Mouse (Mus musculus) lung, adult 18-20 months (tissue): ENCODE data around the gene Scarb2.

ENCODE experiments used
- DNase-seq, 2 experiments: peaks; one replicate each; pipeline ENCODE4 v3.0.0; 2022; ENCODE audit warnings: mixed read lengths in 2 of 2

Gene Scarb2

DNA sequence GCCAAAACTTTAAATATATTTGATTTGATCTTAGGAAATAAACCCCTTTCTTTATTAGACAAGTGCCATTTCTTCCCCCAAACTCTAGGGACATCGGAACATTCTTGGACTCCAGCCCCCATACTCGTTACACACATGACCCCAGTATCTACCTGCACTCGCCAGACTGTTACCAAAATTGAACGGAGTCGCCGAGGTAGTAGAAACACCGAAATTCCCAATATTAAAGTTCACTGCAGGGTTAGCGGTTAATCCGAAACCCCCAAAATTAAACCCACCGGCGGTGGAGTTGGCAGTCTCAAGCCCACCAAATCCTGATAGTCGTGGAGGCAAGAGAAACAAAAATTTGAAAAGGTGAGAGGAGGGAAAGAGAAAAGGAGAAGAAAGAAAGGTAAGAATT is 72.6 kb downstream of the Scarb2 start:
- DNase-seq = no peak

DNA sequence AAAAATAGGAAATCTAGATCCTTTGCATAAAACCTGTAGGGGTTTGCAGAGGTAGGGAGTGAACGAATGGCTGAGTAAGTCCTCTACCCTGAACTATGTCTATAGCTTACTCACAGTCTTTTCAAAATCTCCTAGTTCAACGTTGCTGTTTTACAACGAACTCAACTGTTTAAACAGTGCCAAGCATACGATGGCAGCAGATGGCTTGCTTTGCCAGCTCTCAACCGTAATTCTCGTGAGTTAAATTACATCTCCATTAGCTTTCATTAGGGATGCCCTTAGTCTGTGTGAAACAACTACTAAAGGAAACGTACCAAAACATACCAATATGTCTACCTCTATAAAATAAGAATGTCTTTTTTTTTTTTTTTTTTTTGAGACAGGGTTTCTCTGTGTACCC is 75.0 kb downstream of the Scarb2 start:
- DNase-seq = no peak

DNA sequence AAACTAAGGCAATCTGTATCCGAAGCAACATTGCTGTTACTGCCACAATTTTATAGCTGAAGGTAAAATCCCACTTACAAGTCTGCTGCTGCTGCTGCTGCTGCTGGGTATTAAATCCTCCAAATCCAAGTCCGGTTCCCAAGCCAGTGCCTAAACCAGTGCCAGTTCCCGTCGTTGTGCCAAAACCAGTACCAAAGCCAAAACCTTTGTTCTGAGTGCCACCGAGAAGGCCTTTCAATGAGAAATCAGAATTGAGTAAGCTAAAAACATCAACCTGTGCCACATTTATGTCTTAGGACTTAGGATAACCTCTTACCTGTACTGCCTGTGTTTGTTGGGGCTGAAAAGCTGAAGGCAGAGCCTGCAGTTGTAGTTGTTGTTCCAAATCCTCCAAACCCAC is 75.9 kb downstream of the Scarb2 start:
- no peak for DNase-seq

DNA sequence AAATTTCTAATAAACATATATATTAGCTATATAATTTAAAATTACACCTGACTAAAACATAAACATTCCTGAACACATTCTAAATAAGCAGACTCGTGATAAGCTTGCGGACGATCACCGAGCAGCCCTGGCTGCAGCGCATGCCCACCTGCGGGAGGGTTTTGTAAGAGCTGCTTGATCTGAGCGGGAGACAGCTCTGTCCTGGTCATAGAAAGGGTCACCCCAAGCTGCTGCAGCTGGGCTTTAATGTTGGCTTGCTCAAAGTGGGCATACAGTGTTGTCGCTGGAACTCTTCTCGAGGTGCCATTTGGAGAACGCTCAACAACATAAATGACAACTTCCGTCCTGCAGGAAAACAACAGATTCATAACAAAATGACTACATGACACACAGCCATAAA is 82.5 kb downstream of the Scarb2 start:
- no peak for DNase-seq

DNA sequence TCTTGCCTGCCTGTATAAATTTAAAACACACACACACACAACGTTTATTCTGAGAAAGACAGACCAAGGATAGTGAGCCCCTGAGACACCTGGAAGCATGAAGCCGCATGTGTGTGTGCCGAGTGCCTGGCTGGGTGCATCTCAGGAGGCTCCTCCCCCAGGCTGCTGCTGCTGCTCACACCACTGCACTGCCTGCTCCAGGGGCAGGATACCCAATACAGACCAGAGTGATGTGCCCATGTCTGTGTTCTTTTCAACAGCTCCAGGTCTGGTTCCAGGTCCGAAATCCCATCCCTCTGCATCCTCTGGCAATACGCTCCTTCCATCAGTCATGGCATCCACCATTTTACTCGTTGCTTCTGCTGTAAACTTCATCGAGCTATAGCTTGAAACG is 92.7 kb downstream of the Scarb2 start:
- DNase-seq = no peak

DNA sequence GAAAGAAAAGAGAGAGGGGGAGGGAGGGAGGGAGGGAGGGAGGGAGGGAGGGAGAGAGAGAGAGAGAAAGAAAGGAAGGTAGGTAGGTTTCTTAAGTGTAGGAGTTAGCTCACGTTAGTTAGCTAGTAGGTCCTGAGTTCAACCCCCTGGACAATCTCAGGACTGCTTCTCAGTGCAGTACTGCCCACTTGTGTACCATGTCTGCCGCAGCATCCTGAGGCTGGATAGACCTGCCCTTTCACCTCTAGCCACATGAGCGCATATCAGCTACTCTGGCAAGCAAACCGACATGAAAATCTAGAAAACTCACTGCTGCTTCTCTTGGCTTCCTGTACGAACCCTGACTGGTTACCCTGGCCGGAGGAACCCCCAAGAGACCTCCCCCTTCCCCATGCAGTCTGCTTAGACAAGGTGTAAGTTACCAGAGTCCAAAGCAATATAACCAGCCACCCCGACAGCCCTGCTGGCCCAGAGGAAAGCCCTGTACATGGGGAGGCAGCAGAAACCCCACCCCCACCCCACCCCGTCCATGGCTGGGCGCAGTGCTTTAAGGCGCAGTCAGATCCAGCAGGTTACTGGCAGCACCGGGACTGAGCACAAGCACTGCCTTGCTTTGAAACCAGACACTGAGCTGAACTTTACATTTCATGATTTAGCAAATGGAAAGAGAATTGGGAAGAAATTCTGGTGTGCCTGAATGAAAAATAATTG is 93.2 kb downstream of the Scarb2 start:
- no peak for DNase-seq

DNA sequence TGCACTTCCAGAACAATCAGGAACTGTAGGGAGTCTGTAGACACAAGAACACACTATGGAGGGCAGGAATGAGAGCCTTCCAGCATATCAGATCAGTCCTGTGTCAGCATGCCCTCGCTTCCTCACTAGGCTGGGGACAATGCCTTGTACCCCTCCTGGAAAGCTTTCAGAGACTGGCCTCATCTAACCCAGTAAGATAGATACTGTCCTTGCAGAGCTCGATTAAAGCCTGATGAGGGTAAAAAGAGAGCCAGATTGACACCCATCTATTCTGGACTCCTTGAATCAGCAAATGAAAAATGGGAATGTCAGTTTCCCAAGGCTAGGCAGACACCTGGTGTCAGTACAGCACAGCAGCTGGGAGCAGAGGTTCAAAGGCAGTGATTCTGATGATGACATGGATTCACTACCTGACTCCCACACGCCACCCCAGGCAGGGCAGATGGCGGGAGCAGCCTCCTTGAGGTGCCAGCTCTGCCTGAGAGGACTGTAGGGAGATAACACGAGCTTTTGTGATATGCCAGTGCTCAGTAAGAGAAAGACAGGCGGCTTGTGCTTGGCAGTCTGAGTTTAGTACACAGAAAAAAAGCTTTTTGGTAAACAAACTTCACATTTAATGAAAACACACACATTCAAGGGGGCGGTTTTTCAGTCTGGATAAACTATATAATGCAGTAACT is 95.0 kb downstream of the Scarb2 start:
- DNase-seq = no peak

DNA sequence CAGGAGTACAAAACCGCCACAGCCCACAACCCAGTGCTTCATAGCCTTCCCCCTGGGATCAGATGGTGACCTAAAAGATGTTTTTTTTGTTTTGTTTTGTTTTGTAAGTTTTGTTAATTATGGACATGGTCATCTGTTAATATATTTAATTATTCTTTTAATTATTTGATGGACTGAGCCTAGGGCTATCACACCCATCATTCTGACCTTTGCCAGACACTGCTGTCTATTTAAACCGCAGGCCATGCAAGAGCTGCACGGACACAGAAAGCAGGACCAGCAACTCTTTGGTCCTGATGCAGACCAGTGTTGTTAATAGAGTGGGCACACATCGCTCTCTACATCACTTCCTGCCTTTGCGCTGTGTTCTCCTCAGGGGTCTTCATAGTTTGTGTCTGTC is 96.1 kb downstream of the Scarb2 start:
- DNase-seq = no peak

DNA sequence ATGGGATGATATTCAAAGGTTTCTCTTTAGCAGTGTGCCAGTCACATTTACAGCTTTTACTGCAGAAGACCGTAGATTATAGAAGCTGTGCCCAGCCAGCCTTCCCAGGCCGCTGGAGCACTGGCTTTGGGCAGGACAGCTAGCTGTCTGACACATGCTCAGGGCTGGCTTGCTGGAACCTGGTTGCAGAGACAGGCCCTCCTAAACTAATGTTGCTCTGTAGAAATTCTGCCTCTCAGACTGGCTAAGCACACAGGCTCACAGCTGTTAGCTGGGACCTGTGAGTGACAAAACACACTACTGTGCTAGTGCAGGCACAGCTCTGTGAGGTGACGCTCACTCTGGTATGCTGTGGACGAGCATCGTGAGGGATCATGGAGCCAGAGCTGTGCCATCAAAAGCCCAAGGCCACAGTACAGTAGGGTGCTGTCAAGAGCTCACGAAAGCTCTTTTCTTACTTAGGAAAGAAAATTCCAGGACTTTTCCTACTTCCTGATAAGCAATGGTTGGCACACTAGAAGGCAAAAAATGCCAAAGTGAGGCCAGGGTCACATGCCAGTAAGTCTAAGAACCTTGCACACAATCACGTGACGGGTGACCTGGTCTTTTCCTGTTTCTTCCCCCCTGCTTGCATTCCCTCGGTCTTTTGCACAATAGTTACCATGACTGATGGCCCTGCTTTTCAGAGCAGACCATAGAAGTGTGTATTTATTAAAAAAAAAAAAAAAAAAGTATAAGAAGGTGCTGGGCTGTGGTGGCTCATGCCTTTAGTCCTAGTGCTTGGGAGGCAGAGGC is 97.1 kb downstream of the Scarb2 start:
- DNase-seq = peak in 1 of 2 experiments; percentile 30

DNA sequence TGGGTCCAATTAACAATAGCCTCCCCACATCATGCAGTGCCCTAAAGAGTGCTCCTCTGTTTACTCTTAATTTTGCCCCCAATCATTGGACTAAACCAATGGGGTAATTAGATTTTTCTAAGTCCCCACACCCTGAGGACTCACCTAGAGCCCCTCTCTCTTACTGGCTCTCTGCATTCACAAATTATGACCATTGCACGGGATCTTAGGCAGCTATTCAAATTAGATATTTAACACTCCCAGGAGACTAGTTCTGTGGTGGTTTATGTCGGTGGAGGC is 102.3 kb downstream of the Scarb2 start:
- DNase-seq = no peak

DNA sequence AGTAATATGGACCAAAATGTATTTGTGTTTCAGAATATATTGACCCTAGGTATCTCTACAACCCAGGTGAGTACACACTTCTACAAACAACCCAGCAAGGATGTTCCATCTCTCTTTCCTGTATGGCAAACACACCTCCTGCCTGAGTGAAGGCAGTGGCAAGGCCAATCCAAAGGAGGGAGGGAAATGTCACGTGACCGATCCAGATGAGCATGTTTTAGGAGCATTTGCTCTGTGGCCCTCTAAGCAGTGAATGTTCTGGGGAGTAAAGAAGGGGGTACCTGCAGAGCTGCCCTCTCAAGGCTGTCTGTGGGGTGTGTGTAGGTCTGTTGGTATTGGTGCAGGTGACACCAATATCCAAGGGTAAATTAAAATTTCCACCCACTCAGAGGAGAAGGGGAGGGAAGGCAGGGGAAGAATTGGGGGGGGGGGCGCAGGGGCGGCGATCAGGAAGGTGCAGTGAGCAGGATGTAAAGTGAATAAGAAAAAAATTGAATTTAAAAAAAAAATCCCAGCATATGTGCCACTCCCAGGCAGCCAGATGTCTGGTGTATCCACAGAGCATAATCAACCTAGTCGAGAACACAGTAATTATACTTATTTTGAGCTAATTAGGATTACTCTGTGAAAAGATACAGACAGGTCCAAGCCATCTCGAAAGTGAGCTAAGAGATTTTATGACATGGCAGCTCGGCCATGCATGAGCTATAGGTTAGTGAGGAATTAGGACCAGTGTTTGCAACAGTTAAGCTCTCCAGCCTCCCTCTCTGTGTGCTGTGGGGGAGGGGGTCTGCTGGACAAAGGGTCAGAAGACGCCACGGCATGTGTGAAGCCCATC is 102.9 kb downstream of the Scarb2 start:
- no peak for DNase-seq

DNA sequence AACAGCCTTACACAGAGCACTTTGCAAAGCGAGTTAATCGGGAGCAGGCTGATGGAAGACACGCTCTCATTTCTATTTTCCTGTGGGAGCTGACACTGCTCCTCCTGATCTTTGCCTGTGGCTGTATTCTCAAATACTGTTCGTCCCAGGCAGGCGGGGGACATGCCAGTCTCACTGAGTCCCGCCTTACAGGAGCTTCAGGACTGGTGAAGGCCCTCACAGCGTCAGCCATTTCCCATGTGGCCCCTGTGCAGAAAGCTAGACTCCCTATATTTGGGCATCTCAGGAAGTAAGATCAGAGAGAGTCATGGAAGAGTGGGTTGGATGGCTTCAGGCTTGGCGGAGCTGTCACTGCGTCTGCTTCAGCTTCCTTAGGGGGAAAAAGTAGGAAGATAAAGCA is 103.8 kb downstream of the Scarb2 start:
- no peak for DNase-seq

DNA sequence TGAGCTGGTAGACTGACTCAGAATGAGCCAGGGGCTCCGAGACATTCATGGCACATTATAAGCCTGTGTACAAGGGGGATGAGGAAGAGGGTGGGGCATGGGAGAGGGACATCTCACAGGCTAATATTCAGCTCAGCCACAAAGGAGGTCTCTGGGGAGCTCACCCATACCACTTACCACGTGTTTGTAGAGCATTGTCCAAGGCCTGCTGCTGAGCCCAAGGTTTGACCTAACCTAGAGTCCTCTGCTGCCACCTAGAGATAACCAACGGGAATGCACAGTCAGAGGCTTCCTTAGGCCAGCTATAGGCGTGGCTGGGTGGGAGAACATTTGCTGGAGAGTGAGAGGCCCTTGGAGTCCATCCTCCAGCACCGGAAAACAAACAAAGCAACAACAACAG is 108.5 kb downstream of the Scarb2 start:
- peak; percentile 61 to 74 for DNase-seq

DNA sequence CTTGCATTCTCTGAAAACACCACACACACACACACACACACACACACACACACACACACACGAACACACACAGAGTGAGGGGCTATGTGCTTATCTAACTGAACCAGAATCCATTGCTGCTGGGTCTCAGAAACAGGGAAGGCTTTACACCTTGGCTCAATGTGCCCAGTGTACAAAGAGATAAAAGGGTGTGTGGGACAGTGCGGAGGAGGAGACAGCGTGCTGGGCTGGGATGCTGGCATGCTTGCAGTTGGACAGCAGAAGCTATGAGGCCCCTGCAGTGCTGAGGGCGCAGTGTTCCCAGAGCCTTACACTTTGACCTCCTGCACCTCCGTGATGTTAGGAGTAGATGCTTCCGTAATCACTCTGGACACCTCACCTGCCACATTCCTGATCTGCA is 110.2 kb downstream of the Scarb2 start:
- DNase-seq = no peak

DNA sequence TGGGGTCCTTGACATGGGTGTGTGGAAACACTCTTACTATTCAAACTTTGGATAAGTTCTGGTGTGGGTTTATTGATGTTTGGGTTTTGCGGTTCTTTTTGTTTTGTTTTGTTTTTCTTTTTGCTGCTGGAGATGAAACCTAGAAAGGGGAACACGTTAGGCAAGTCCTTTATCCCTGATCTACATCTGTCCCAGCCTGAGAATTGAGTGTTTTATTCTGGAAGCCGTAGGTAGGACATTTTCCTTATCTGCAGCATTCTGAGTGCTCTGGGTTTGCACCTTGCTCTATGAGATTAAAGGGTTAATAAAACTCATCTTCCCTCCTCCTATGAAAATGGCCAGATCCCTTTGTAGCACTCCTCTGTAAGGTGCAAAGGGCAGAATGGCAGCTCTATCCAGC is 110.9 kb downstream of the Scarb2 start:
- DNase-seq = no peak

DNA sequence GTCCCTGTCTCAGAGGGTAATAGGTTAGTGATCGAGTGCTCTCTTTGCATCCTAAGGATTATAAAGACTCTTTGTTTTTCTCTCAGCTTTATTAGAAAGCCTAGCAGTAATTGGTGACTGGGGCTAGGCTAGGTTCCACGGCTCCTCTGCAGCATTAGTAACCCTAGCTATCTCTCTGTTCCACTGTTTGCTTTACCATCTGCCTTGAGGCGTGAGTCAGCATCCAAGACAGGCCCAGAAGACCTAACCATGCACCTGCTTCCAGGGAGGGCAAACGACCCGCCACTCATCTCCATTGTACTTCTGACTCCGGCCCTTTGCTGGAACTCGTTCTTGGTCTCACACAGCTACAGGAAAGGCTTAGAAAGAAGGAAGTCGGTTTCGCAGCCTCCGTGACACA is 112.8 kb downstream of the Scarb2 start:
- no peak for DNase-seq

DNA sequence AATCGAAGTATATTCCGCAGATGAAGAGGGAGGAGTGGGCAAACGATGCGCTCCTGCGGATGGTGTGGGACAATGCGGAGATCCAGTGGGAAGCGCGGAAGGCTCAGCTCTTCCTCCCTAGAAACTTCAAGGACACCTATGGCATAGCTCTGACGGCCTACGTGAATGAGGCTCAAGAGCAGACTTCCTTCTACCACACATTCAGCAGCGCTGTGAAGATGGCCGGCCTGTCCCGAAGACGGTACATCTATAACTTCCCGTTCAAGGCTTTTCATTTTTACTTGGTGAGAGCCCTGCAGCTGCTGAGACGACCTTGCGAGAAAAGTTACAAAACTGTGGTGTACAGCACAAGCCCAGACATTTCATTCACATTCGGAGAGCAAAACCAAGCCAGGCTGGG is 114.1 kb downstream of the Scarb2 start:
- no peak for DNase-seq
